Mouse (Mus musculus) liver, adult 2 months (tissue): ENCODE measurements around the gene D330020A13Rik.

Source experiments
- CTCF ChIP-seq: fragments of 200-500 bp; IDR thresholded peaks from 2 replicates; pipeline ENCODE4 v1.5.1; 2011; ENCODE audit warnings: low read depth, low read length, control low read depth
- POLR2A ChIP-seq: fragments of 200-500 bp; IDR thresholded peaks from 2 replicates; pipeline ENCODE4 v1.6.1; 2011; ENCODE audit warnings: low read length, control low read depth; ENCODE audit not compliant: insufficient read depth; ENCODE audit errors: extremely low read depth

DNA sequence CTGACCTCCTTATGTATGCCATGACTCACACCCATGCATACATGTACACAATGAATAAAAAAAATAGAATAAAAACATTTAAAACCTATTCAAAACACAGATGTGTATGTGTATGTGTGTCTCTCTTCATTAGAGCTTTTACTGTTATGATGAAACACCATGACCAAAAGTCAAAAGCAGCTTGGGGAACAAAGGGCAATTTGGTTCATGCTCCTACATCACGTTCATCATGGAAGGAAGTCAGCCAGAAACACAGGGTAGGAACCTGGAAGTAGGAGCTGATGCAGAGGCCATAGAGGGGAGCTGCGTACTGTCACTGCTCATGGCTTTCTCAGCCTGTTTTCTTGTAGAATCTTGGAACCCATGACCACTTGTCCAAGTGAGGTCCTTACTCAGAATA is 41.4 kb upstream of the D330020A13Rik start:
- TF ChIP-seq CTCF (no peak), POLR2A (no peak)
